Comparison of ENCODE assay signal across 13 mouse cellular contexts in genomic region chr8:4141721-4142120, GRCm38 (mm10). TPM values are rescaled to one million over a fixed set of nuclear protein-coding genes. Genes with fewer than 3 reads are reported as not detected.
DNase-seq lines count a peak whose midpoint lies in the region; ATAC-seq and TF ChIP-seq lines count a peak whose summit lies in the region.
"Had no signal": no experiment of that assay in that cellular context is flagged by ENCODE, and none has a peak within 500 bp of the region (broad histone marks: within the 10 kb centered on the region; RNA-seq: fewer than 3 reads in every experiment).

No protein-coding gene starts in this region.

- no peak for DNase-seq in left cerebral cortex, adult 2 months (ENCODE audit: extremely low spot score in 1 of 2, low spot score in 2 of 2)
- no peak for DNase-seq in left cerebral cortex, adult 9 months (ENCODE audit: low spot score in 2 of 2)
- DNase-seq in A20 (ENCODE audit: low read depth, low spot score) = peak; percentile 42
- peak; percentile 21 for DNase-seq in c-Kit-positive CD71-positive TER-119-negative erythroid progenitor cells, embryonic 14.5 days (ENCODE audit: low read depth)
- no peak for DNase-seq in cerebellum, adult 11 months
- no peak for DNase-seq in layer of hippocampus, postnatal 14 days (ENCODE audit: low spot score in 2 of 2)
- DNase-seq: heart, adult 18-20 months had no signal

- no peak overlapping the region for H3K27ac ChIP-seq in left cerebral cortex, adult 2 months
- H3K27ac ChIP-seq: forebrain, embryonic 15.5 days; macrophage; neural tube, embryonic 13.5 days had no signal

- intact Hi-C loops in left cerebral cortex, adult 2 months (cut with DNase I) = loop anchor here (2.0 to 10.0 kb wide), 4 partner anchors 116 to 447 kb away; partner anchors contain the start of gene Ctxn1

- TF ChIP-seq CTCF in left cerebral cortex, adult 2 months (IDR thresholded peaks at IDR 0.05) = peak; percentile 28

- ATAC-seq in CD4-positive, CD25-positive, alpha-beta regulatory T cell, adult 4 months = peak; percentile 33
- ATAC-seq: forebrain, embryonic 15.5 days had no signal

- H3K4me3 ChIP-seq in left cerebral cortex, adult 2 months = no peak overlapping the region
- H3K4me3 ChIP-seq: forebrain, embryonic 15.5 days; neural tube, embryonic 13.5 days had no signal

RNA-seq across cellular contexts. Expression of gene Cd209g, which starts 7.8 kb away (rescaled TPM):
- not detected for total RNA-seq in left cerebral cortex, adult 2 months (2021)
- polyA plus RNA-seq in CD4-positive, CD25-positive, alpha-beta regulatory T cell, adult 4 months (2017; shearing (Covaris generic)) = under 1 TPM in 1 of 2 experiments, not detected in 1; 0.15 TPM
- not detected for total RNA-seq in layer of hippocampus, postnatal 14 days (2021)
- polyA plus RNA-seq: forebrain, embryonic 15.5 days; intestine, embryonic 14.5 days; macrophage; neural tube, embryonic 13.5 days; small intestine, adult 2 months had no signal

RNA-seq across cellular contexts. Expression of gene Evi5l, which starts 24.6 kb away (rescaled TPM):
- total RNA-seq in left cerebral cortex, adult 2 months (2021) = 100 to 1,000 TPM; 107 to 110 TPM
- polyA plus RNA-seq in CD4-positive, CD25-positive, alpha-beta regulatory T cell, adult 4 months (2017; shearing (Covaris generic)) = 1 to 10 TPM; 5.6 to 7.8 TPM
- total RNA-seq in layer of hippocampus, postnatal 14 days (2021) = 100 to 1,000 TPM; 110 to 121 TPM

RNA-seq across cellular contexts. Expression of gene Cd209f, which starts 36.1 kb away (rescaled TPM):
- total RNA-seq in left cerebral cortex, adult 2 months (2021) = under 1 TPM; 0.51 to 0.52 TPM
- polyA plus RNA-seq in CD4-positive, CD25-positive, alpha-beta regulatory T cell, adult 4 months (2017; shearing (Covaris generic)) = under 1 TPM in 1 of 2 experiments, not detected in 1; 0.30 TPM
- under 1 TPM in 1 of 2 experiments, not detected in 1; 0.46 TPM for total RNA-seq in layer of hippocampus, postnatal 14 days (2021)
- polyA plus RNA-seq: forebrain, embryonic 15.5 days; intestine, embryonic 14.5 days; macrophage; neural tube, embryonic 13.5 days; small intestine, adult 2 months had no signal

Comparison
In these comparisons a context has a peak if more than half of its experiments do, and no peak if none do; other contexts are left out.
1. DNase-seq: peak in A20 (single experiment) and c-Kit-positive CD71-positive TER-119-negative erythroid progenitor cells, embryonic 14.5 days (single experiment); none in left cerebral cortex, adult 2 months (0 of 2), left cerebral cortex, adult 9 months (0 of 2), cerebellum, adult 11 months (single experiment) and layer of hippocampus, postnatal 14 days (0 of 2).